8 mouse cellular contexts compared by ENCODE assay signal in the genomic region with DNA sequence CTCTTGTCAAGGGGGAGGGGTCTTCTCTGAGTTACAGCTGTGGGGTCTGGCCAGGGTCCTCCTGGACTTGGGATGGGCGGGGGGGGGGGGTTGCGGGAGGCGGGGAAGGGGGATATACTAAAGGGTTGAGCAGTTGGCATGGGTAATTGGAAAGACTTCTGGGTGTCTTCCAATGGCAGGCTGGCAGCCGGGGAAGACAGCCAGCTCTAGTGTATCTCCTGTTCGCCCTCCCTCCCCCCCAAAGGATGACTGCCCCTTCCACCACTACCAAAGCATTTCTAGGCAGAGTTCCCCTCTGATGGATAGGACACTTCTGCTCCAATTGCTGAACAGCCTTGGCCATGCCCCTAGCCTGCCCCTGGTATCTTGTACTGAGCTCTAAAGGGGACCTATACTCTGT. TPM values are rescaled to one million over a fixed set of nuclear protein-coding genes. Genes with fewer than 3 reads are reported as not detected.
A peak's percentile ranks its signal among the peaks of the same experiment; 100 is the strongest.
DNase-seq lines count a peak whose midpoint lies in the region; ATAC-seq and TF ChIP-seq lines count a peak whose summit lies in the region.

No protein-coding gene starts in this region.

- no peaks in the 10 kb centered on the region for H3K9me3 ChIP-seq in forebrain, embryonic 10.5 days
- H3K9me3 ChIP-seq in hindbrain, embryonic 13.5 days: no peaks in the 10 kb centered on the region
- no peaks in the 10 kb centered on the region for H3K9me3 ChIP-seq in midbrain, embryonic 14.5 days (ENCODE audit: control insufficient read depth, low read length)

- no peak for TF ChIP-seq POLR2A in lung, adult 2 months (IDR thresholded peaks at IDR 0.05; ENCODE audit: borderline replicate concordance, extremely low read depth, low read depth, low read length)

- peak; percentile 68 for DNase-seq in gastrocnemius, adult 18-20 months (ENCODE audit: low spot score)
- no peak for DNase-seq in gastrocnemius, postnatal 36 days
- DNase-seq in forebrain, embryonic 10.5 days (ENCODE audit: extremely low spot score, low spot score): no peak
- DNase-seq in midbrain, embryonic 14.5 days: peak; percentile 26
- DNase-seq in ovary, postnatal 36 days (ENCODE audit: low spot score): no peak
- no peak for DNase-seq in left cerebral cortex, postnatal 14 days (ENCODE audit: low spot score in 2 of 2)
- DNase-seq in lung, adult 2 months: no peak

- H3K4me3 ChIP-seq in forebrain, embryonic 10.5 days: peak overlapping the region; percentile 91
- H3K4me3 ChIP-seq in hindbrain, embryonic 13.5 days: peak overlapping the region; percentile 58; the same call in 1 of the 2 replicates
- H3K4me3 ChIP-seq in midbrain, embryonic 14.5 days (replicated peaks; ENCODE audit: low read depth, low read length): no peak overlapping the region; the same call in 1 of the 2 replicates
- no peak overlapping the region for H3K4me3 ChIP-seq in lung, adult 2 months (replicated peaks; ENCODE audit: extremely low read depth, low read depth, low read length)

- peaks cover 26% of the 10 kb centered on the region for H3K27me3 ChIP-seq in forebrain, embryonic 10.5 days (ENCODE audit: poor library complexity, severe bottlenecking)
- H3K27me3 ChIP-seq in hindbrain, embryonic 13.5 days: peaks cover 77% of the 10 kb centered on the region
- peaks cover 5% of the 10 kb centered on the region; the same call in 1 of the 2 replicates for H3K27me3 ChIP-seq in midbrain, embryonic 14.5 days (ENCODE audit: control insufficient read depth, insufficient read depth, low read length)

- H3K9ac ChIP-seq in hindbrain, embryonic 13.5 days: peak overlapping the region; percentile 80; the same call in 1 of the 2 replicates
- 0 out of 2 replicates have a peak overlapping the region, but pooled peaks have one; percentile 1 for H3K9ac ChIP-seq in midbrain, embryonic 14.5 days (replicated peaks; ENCODE audit: low read length)

- intact Hi-C loops in gastrocnemius, postnatal 36 days (cut with DNase I): no loop called here
- intact Hi-C loops in left cerebral cortex, postnatal 14 days (cut with DNase I): no loop called here

- no peak for ATAC-seq in hindbrain, embryonic 13.5 days (ENCODE audit: low FRiP score)
- ATAC-seq in midbrain, embryonic 14.5 days (ENCODE audit: low FRiP score, low TSS enrichment): no peak

- H3K4me2 ChIP-seq in hindbrain, embryonic 13.5 days: peak overlapping the region; percentile 97
- H3K4me2 ChIP-seq in midbrain, embryonic 14.5 days (ENCODE audit: low read length): peak overlapping the region; percentile 99

- peak overlapping the region; percentile 94 for H3K27ac ChIP-seq in forebrain, embryonic 10.5 days
- H3K27ac ChIP-seq in hindbrain, embryonic 13.5 days: no peak overlapping the region
- H3K27ac ChIP-seq in midbrain, embryonic 14.5 days (replicated peaks; ENCODE audit: low read depth, low read length): no peak overlapping the region

- peaks cover 74% of the 10 kb centered on the region for H3K4me1 ChIP-seq in forebrain, embryonic 10.5 days
- peaks cover 41% of the 10 kb centered on the region for H3K4me1 ChIP-seq in hindbrain, embryonic 13.5 days (replicated peaks)
- peaks cover 19% of the 10 kb centered on the region for H3K4me1 ChIP-seq in midbrain, embryonic 14.5 days (ENCODE audit: control insufficient read depth, insufficient read depth, low read length)
- H3K4me1 ChIP-seq in lung, adult 2 months (ENCODE audit: control insufficient read depth, insufficient read depth, low read length): peaks cover 26% of the 10 kb centered on the region

- H3K36me3 ChIP-seq in forebrain, embryonic 10.5 days (replicated peaks): peaks cover 14% of the 10 kb centered on the region
- H3K36me3 ChIP-seq in hindbrain, embryonic 13.5 days: no peaks in the 10 kb centered on the region
- no peaks in the 10 kb centered on the region for H3K36me3 ChIP-seq in midbrain, embryonic 14.5 days (ENCODE audit: control insufficient read depth, insufficient read depth, low read length)

- no peak for TF ChIP-seq CTCF in lung, adult 2 months (IDR thresholded peaks at IDR 0.05; ENCODE audit: insufficient read depth, low read length)

- 40% methylated on average over 3 of the region's 5 CpGs for WGBS in forebrain, embryonic 10.5 days
- WGBS in hindbrain, embryonic 13.5 days: 57% methylated on average over 5 of the region's 5 CpGs
- WGBS in midbrain, embryonic 14.5 days: 17% methylated on average over 2 of the region's 5 CpGs
- 47% methylated on average over 5 of the region's 5 CpGs for WGBS in lung, adult 2 months

RNA-seq across cellular contexts. Expression of gene Fhl3, which starts 1.4 kb away (rescaled TPM):
- 100 to 1,000 TPM; 271 to 315 TPM for total RNA-seq in gastrocnemius, adult 18-20 months (2021)
- total RNA-seq in gastrocnemius, postnatal 36 days (2021): 100 to 1,000 TPM; 216 to 338 TPM
- polyA plus RNA-seq in forebrain, embryonic 10.5 days (2016; fragmentation: Nextera tagmentation; extraction: Ambion mirVana): 5.5 and 8.7 TPM in 2 replicates
- polyA plus RNA-seq in hindbrain, embryonic 13.5 days (2015; fragmentation: Nextera tagmentation; extraction: Ambion mirVana): 2.7 and 2.9 TPM in 2 replicates
- 0.73 and 1.8 TPM in 2 replicates for polyA plus RNA-seq in midbrain, embryonic 14.5 days (2014; fragmentation: Nextera tagmentation; extraction: Ambion mirVana)
- total RNA-seq in left cerebral cortex, postnatal 14 days (2021): 1 to 10 TPM; 3.8 to 4.2 TPM
- 15.1 and 36.7 TPM in 2 replicates for polyA plus RNA-seq in lung, adult 2 months (2012; rRNA removed)

RNA-seq across cellular contexts. Expression of gene Utp11, which starts 8.5 kb away (rescaled TPM):
- total RNA-seq in gastrocnemius, adult 18-20 months (2021): 10 to 100 TPM; 18.4 to 22.7 TPM
- total RNA-seq in gastrocnemius, postnatal 36 days (2021): 10 to 100 TPM; 15.4 to 16.7 TPM
- 63.0 and 65.9 TPM in 2 replicates for polyA plus RNA-seq in forebrain, embryonic 10.5 days (2016; fragmentation: Nextera tagmentation; extraction: Ambion mirVana)
- 45.1 and 47.9 TPM in 2 replicates for polyA plus RNA-seq in hindbrain, embryonic 13.5 days (2015; fragmentation: Nextera tagmentation; extraction: Ambion mirVana)
- 37.6 and 38.2 TPM in 2 replicates for polyA plus RNA-seq in midbrain, embryonic 14.5 days (2014; fragmentation: Nextera tagmentation; extraction: Ambion mirVana)
- total RNA-seq in left cerebral cortex, postnatal 14 days (2021): 10 to 100 TPM; 14.1 to 14.3 TPM
- 4.4 and 7.2 TPM in 2 replicates for polyA plus RNA-seq in lung, adult 2 months (2012; rRNA removed)

RNA-seq across cellular contexts. Expression of gene Sf3a3, which starts 12.7 kb away (rescaled TPM):
- total RNA-seq in gastrocnemius, adult 18-20 months (2021): 10 to 100 TPM; 12.7 to 13.9 TPM
- 10 to 100 TPM; 10.1 to 12.8 TPM for total RNA-seq in gastrocnemius, postnatal 36 days (2021)
- polyA plus RNA-seq in forebrain, embryonic 10.5 days (2016; fragmentation: Nextera tagmentation; extraction: Ambion mirVana): 260 and 269 TPM in 2 replicates
- polyA plus RNA-seq in hindbrain, embryonic 13.5 days (2015; fragmentation: Nextera tagmentation; extraction: Ambion mirVana): 112 and 119 TPM in 2 replicates
- 94.9 and 116 TPM in 2 replicates for polyA plus RNA-seq in midbrain, embryonic 14.5 days (2014; fragmentation: Nextera tagmentation; extraction: Ambion mirVana)
- total RNA-seq in left cerebral cortex, postnatal 14 days (2021): 10 to 100 TPM; 31.1 to 32.2 TPM
- polyA plus RNA-seq in lung, adult 2 months (2012; rRNA removed): 8.1 and 11.5 TPM in 2 replicates

RNA-seq across cellular contexts. Expression of gene Inpp5b, which starts 39.7 kb away (rescaled TPM):
- 1 to 10 TPM; 7.4 to 8.1 TPM for total RNA-seq in gastrocnemius, adult 18-20 months (2021)
- total RNA-seq in gastrocnemius, postnatal 36 days (2021): 10 to 100 TPM; 10.8 to 11.0 TPM
- polyA plus RNA-seq in forebrain, embryonic 10.5 days (2016; fragmentation: Nextera tagmentation; extraction: Ambion mirVana): 28.8 and 29.4 TPM in 2 replicates
- 22.1 and 24.5 TPM in 2 replicates for polyA plus RNA-seq in hindbrain, embryonic 13.5 days (2015; fragmentation: Nextera tagmentation; extraction: Ambion mirVana)
- 16.4 and 26.4 TPM in 2 replicates for polyA plus RNA-seq in midbrain, embryonic 14.5 days (2014; fragmentation: Nextera tagmentation; extraction: Ambion mirVana)
- 10 to 100 TPM; 35.3 to 42.5 TPM for total RNA-seq in left cerebral cortex, postnatal 14 days (2021)
- polyA plus RNA-seq in lung, adult 2 months (2012; rRNA removed): 62.1 and 93.3 TPM in 2 replicates

RNA-seq across cellular contexts. Expression of gene Pou3f1, which starts 45.3 kb away (rescaled TPM):
- under 1 TPM; 0.31 to 0.39 TPM for total RNA-seq in gastrocnemius, adult 18-20 months (2021)
- total RNA-seq in gastrocnemius, postnatal 36 days (2021): under 1 TPM; 0.31 to 0.52 TPM
- 2.7 and 3.0 TPM in 2 replicates for polyA plus RNA-seq in forebrain, embryonic 10.5 days (2016; fragmentation: Nextera tagmentation; extraction: Ambion mirVana)
- polyA plus RNA-seq in hindbrain, embryonic 13.5 days (2015; fragmentation: Nextera tagmentation; extraction: Ambion mirVana): 9.5 and 11.4 TPM in 2 replicates
- 21.7 and 22.6 TPM in 2 replicates for polyA plus RNA-seq in midbrain, embryonic 14.5 days (2014; fragmentation: Nextera tagmentation; extraction: Ambion mirVana)
- total RNA-seq in left cerebral cortex, postnatal 14 days (2021): 10 to 100 TPM; 29.9 to 30.1 TPM
- polyA plus RNA-seq in lung, adult 2 months (2012; rRNA removed): 0.16 and 0.22 TPM in 2 replicates

Comparison
In these comparisons a context has a peak if more than half of its experiments do, and no peak if none do; other contexts are left out.
1. DNase-seq: peak in gastrocnemius, adult 18-20 months (single experiment) and midbrain, embryonic 14.5 days (single experiment); none in gastrocnemius, postnatal 36 days (0 of 2), forebrain, embryonic 10.5 days (single experiment), ovary, postnatal 36 days (single experiment), left cerebral cortex, postnatal 14 days (0 of 2) and lung, adult 2 months (single experiment).
2. H3K4me3 ChIP-seq: peak in forebrain, embryonic 10.5 days (single experiment) and hindbrain, embryonic 13.5 days (single experiment); none in midbrain, embryonic 14.5 days (single experiment) and lung, adult 2 months (single experiment).